Mouse (Mus musculus): ENCODE data around the gene Tmem260. TPM values are rescaled to one million over a fixed set of nuclear protein-coding genes. Genes with fewer than 3 reads are reported as not detected.

Gene Tmem260
- 12.1 TPM for polyA plus RNA-seq (2017; shearing (Covaris generic))

GRCm38 (mm10) chr14:48445984-48446683 is at the start of gene Tmem260:
TSS of gene Tmem260 (plus strand) at chr14:48446124.

Other genes with a start within 250 kb of the Tmem260 start
- gene Otx2, start 227.7 kb downstream of the Tmem260 start, polyA plus RNA-seq (2017; shearing (Covaris generic)) = not detected